Mouse (Mus musculus): ENCODE data around the gene Zcchc7.

The Zcchc7 gene

DNA sequence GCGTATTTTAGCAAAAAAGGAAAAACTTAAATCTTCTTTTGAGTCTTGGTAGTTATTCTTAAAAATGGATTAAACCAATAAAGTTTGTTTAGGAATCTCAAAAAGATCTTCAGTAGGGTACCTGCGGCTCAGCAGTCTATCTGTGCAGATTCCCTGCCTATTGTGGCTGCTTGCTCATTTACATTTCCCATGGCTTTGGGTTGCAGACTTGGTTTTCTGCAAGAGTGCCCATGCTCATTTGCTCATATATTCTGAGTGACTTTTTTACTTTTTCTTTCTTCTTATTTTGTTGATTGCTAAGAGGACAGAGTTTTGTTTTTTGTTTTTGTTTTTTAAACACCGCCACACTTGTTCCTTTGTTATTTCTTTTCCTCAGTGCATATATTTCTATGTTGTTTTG is 19.2 kb downstream of the Zcchc7 start:
- DNase-seq = no peak

DNA sequence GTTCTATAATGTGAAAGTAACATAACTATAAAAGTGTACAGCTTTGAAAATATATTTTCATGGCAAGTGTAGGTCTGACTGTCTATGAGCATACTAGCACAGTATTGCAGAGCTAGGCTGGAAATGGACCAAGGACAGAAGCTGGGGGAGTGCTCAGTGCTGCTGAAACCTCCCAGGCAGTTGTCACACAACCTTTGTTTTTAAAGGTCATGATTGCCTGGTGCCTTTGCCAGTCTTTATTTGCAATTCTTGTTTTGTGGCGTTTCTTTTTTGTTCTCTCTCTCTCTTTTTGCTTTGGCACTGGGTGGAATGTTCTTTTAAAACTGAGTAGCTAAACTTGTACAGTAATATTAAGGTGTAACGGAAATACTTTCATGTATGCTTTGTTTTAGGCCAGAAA is 21.0 kb downstream of the Zcchc7 start:
- DNase-seq = peak; percentile 18

DNA sequence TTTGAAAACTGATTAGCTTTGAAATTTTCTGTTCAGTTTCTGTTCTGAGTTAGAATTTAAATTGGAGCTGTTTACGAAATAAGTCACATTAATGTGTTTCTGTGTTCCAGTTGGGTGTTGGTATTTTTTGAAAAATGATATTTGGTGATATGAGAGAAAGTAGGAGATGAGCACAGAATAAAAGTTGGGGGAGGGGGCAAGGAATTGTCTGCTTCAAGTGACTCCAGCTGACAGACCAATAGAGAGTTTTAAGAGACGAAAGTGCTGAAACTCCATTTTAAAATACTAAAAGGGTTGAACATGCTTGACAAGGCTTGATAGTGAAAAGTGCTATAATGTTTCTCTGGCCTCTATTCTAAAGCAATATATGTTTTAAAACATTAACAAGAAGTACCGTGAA is 21.4 kb downstream of the Zcchc7 start:
- DNase-seq = no peak

DNA sequence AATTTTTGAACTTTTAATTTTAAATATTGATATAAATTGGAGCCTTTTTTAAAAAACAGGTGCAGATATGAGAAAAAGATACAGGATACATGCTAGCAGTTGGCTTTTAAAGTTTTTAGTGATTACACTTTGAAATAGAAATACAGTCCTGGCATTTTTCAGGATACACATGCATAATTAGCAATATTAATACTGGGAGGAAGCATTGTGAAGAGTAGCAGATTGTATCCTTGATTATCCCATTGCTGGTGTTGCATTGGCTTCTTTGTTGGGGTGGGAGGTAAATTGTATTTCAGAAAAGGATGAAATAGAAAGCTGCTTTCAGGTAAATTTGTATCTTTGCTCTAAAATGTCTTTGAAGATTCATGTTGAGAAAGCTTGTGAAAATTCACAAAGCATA is 22.0 kb downstream of the Zcchc7 start:
- DNase-seq = no peak

DNA sequence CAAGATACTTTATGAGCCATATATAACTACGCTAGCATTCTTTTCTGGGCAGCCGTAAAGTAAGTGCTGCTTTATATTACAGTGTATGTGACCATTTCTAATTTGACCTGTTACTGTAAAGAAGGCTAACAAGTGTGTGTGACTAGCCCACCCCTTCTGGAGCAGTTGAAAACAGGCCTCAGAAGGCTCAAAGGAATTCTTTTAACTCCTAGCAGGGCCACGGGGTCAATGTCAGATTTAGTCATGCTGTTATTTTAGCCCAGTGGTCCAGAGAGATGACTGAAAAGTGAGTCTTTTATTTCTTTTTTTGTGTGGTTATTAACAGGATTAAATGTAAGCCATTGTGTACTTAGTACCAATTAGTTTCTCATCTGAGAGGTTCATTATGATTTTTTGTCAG is 22.6 kb downstream of the Zcchc7 start:
- DNase-seq = no peak

DNA sequence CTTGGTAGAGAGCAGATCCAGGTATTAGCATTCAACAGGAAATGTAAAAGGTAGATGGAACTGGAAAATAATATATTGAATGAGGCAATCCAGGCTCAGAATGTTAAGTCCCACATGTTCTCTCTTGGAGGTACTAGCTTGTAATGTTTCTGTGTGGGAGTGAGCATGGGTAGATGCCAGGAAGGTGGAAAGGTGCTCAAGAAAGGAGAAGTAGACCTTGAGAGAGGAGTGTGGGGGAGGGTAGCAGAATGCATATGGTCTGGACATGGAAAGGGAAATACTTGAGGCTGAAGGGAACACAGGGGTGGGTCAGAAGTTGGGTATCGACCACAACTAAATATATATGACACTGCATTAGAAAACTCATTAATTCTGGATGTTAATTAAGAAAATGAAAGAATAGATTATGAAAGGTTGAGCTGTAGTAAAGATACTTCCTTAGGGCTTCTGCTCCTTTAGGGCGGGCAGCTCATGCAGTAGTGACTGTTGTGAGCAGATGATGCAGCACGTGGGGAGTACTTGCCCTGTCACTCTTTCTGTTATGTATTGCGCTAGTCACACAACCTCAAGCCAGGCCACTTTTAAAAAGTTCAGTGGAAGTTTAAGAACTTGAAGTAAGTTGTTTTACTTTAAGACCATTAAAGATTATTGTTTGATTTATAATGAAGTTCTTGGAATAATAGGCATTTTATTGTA is 24.9 kb downstream of the Zcchc7 start:
- DNase-seq = peak; percentile 12

DNA sequence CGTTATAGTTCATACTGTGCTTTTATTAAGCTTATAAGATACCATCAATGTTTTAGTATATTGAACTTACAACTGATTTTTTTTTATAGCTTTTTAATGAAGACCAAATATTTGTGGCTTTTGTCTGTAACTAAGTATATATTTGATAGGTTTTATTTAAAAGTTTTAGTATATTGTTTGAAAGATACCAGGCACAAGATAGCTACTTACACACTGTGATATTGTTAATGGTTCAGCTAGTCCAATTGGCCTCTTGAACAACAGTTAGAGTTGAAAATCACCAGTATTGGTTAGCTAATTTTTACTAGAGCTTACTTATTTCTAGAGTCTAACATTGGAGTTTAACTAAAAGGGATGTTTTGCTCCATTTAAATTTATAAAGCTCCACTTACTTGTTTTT is 25.8 kb downstream of the Zcchc7 start:
- no peak for DNase-seq

DNA sequence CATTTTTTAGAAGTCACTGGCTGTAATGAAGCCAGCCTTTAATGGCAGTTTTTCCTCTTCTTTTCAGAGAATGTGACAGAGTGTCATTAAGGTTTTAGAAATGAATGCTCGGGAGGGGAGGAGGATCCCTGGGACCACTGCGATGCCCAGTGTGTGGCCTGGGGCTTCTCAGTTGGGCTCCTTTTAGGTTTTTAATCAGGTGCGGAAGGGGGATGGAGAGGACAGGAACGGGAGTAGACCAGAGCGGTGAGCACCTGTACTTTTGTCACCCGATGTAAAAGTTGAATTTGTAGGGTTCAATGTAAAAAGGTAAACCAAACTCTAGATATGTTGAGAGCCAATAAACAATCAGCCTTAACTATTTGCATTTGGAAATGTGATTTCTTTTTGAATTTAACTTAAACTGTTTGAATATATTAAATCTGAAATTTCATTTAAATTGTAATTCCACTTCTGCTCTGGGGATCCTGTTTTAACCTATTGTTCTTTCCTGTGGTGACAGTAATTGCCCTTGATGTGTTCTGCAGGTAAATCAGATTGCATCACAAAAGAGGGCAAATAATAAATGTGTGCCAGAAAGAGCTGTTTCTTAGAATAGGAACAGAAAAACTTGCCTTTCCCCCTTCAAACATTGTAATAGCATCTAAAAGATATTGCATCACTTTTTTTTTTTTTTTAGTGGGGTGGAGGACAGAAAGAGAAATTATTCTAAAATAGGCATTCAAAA is 28.1 kb downstream of the Zcchc7 start:
- no peak for DNase-seq

DNA sequence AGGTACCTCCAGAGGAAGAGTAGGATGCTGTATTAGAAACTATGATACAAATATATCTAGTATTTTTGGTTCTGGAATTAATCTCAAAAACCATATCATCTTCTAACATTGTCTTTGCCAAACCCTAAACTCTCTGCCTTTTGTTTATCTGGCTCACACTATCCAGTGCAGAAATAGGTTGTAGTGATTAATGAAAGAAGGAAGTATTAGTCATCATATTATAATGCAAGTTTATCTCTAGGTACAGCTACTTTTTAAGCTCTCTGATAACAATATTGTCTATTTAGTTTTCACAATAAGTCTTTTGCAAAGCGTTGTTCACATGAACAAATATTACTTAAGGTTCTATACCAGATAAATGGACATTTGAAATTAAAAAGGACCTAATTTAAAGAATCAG is 57.2 kb downstream of the Zcchc7 start:
- DNase-seq = no peak

DNA sequence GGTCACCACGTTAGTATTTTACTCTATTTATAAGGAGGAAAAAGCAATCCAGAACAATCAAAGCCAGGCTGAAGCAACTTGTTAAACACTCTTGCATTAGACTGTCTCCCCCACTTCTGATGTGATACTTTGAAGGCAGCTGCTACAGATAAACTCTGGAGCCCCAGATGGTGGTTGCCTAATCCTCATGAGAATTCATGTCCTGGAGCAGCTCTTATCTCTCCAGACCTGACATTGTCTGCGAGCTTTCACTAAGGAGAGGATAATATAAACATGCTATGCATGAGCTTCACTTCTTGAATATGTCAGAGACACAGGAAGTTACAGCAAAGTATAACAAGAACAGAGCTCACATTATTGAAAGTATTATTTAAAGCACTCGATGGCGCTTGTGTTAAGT is 58.1 kb downstream of the Zcchc7 start:
- DNase-seq = no peak

DNA sequence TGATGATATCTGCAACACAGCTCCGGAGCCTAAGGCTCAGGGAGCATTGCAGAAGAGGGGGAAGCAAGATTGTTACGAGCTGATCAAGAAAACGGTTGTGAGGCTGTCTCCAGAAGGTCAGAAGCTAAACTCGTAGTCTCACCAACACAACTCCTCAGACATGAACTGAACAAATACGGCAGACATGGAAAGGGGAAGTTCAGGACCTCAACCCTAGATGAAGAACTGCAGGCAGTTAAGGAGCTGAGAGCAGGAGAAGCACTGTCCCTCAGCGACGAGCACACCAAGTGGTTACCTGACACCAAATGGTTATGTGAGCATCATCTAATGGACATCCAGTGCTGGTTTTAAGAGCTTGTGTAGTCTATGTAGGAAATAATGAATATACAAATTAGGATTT is 60.9 kb downstream of the Zcchc7 start:
- DNase-seq = no peak

DNA sequence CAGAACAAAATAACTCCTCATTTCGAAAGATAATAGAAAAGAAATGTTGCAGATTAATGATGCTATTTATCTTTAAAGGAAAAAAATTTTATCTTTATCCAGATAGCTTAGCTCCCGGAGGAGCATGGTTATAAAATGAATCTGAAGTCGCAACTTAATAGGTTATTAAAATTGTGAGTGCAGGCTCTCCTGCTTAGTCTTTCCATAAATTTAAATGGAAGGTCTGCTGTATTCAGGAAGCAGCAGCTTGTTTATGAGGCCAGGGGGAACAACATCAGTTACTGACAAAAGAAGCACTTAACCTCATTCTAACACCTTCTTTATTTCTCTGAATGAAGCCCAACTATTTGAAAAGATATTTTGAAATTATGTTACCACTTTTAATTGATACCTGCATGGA is 74.9 kb downstream of the Zcchc7 start:
- no peak for DNase-seq

DNA sequence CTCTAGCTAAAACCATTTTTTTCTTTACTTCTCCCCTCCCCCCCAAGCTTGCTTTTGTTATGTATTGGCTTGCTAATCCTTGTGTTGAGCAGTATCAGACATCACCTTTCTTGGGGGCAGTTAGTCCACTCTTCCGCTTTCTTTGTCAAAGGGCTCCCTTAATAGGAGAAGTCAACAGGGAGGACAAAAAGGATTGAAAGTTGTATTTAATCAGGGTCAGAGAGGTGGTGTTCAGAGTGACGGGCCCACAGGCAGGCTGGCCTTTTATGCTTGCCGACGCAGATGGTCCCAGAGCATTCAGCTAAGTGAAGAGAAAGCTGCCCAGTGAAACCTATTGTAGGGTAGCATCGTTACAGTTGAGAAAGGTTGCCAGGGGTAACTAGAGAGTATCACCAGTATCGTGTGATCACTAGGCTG is 96.2 kb downstream of the Zcchc7 start:
- DNase-seq = no peak

DNA sequence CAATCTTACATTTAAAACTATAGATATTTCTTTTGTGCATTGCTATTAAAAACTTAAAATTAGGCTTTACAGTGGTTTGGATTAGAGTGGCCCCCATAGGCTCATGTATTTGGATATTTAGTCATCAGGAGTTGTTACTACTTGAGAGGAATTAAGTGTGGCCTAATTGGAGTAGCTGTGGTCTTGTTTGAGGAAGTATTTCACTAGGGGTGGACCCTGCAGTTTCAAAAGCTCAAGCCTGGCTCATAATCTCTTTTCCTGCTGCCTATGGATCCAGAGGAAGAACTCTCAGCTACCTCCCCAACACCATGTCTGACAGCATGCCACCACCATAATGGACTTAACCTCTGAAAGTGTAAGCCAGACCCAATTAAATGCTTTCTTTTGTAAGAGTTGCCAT is 115.9 kb downstream of the Zcchc7 start:
- DNase-seq = no peak

DNA sequence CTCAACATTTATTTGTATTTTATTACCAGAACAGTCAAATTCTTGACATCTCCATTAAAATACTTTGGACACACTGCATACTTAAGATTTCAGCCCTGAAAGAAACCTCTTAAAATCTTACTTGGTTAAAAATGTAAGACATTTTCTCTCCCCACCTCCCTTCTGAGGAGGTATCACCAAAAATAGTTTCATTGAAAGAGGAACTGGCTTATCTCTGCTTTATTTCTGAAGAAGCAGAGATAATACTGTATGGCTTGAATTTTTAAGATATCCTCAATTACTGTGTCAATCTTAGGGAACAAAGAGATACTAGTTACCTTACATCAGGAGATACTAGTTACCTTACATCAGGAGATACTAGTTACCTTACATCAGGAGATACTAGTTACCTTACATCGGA is 116.4 kb downstream of the Zcchc7 start:
- no peak for DNase-seq

DNA sequence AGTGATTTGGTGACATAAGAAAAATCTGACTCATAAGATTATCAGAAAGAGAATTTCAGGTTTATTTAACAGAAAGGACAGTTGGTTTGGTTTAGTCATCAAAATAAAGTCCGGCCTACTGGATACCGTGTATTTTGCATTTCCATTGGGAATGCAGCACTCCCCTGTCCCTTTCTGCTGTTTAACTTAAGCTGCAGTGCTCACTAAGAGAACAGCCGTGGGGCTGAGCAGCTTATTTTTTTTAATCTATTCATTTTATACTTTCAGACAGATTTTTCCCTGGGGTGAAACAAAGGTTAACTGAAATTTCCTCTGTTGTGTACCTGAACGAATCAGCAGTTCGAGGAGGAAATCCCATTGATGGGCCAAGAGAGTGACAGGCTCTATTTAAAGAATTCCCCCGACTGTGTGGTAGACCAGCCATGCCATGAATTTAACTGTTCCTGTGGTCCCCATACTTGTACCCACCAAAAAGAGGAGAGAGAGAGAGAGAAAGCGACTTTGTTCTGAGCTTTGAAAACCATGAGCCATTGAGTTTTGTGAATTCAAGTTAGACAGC is 124.5 kb downstream of the Zcchc7 start:
- DNase-seq = no peak

DNA sequence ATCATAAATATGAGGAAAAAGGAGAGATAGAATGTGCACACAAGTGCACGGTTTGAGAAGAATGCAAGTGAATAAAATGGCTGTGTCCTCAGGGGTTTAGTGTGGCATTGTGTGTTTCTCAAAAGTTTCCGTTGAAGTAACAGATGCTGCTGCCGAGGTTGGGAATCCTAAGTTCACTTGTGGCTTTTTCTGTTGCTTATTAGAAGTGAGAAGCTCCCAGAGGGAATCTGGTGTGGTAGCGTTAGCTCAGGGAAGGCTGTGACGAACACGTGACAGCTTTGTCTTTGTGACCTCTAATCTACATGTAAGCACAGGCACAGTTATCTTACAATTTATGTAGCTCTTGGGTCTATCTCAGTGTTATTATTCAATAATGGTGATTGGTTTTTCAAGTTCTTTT is 130.5 kb downstream of the Zcchc7 start:
- no peak for DNase-seq

DNA sequence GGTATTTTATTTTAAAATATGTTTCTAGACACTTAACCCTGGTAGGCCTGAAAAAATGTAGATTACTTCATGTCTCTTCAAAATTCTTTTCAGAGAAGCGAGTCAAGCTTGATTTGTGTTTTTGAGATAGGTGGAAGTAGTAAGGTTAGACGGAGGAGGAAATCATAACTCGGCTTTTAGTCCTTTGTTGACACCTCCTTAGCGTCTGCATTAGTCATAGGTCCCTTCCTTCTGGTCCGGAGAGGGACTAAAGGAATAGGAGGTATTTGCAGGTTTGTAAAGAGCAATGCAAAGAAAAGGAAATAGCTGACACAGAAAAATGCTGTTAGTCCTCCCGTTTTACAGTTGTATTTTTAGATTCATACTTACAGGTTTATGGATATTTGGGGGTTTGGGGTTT is 135.7 kb downstream of the Zcchc7 start:
- DNase-seq = no peak

DNA sequence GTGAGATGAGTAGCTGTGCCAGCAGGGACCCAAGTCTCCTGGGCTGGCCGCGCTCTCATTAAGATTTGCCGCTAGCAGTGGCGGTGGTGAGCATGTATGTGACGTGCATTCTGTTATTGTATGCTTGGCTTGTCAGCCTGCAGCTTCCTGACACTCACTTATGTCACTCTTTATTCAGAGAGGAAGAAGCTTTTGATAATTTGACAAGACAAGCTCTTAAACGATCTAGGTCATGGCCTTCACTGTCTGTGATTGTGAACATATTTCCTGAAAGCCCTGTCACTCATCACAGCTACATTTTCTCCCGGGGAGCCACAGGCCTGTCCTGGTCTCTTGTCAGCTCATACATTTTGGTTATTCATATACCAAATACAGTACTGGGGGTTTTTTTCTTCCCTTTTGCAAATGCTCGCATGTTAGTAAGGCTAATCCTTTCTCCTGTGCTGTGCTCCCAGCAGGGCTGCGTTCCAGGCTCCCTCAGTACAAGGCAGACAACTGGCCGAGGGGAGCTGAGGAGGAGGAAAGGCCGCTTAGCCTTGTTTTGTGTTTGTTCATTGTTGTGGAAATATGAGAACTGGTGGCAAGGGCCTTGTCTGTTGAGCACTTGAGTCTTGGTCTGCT is 150.1 kb downstream of the Zcchc7 start:
- DNase-seq = peak; percentile 7

DNA sequence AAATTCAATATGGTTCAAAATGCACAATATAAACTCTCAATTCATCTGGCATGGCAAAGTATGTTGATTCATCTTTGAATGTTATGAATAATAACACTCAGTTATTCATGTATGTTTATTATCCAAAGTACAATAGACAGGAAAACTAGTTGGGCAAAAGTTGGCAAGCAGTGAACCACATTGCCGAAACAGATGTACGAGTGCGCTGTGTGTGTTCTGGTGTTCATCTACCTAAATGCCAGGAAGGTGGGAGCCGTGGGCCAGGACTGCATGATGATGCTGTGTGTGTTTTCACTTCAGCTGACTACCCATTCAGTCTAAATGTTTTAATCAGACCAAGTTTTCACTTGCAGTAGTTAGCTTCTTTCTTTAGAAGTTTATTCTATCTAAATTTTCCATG is 150.7 kb downstream of the Zcchc7 start:
- no peak for DNase-seq

DNA sequence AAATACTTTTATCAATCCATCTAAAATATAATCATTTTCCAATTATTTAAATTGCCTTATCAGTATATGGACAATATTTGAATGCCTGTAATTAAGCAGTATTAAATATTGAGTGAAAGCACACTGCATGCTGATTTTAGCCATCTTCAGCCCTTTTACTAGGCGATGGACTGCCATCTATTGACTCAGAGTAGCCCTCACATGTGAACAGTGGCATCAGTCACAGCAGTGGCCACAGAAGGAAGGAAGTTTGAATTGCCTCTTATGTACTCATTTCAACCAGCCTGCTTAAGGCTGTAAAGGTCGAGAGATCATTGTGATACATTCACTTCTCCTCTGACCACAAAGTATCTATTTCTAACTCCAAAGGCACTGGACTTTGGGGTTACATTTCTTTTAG is 154.4 kb downstream of the Zcchc7 start:
- no peak for DNase-seq

DNA sequence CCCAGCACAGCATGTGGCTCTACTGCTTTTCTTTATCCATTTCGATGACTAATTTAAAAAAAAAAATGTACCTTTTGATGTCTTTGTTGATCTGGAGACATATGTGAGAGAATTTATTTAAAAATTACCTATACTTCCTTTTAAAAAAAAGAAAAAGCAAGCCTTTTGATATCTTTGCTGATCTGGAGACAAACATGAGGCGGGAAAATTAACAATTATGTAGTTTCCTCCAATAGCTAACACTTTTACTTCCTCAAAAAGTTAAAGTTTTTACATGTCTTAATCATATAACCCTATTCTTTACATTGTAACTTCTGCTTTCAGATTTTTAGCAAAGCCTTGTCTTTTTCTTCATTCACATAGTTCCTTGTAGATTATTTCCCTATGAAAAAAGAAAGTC is 155.2 kb downstream of the Zcchc7 start:
- DNase-seq = no peak

DNA sequence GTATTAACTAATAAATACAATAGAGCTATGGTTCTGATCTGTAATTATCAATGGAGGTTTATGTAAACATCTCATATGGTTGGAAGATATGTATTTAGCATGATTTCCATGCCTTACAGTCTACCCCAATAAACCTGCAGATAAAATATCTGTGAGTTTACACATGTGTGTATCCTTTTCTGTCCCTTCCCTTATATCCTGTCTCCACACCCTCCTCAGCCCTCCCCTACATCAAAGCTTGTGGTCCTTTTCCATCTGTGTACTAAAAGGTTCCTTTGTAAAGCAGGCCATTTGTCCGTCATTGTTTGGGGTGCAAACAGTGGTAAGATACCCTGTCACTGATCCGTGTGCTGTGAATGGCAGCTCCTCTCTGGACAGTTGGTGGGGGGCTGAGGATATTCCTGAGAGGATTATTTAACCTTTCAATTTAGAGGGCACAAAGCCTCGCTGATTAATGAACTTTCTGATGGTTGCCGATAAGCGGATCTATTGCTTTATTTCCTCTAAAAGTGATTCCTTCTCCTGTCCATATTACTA is 161.7 kb downstream of the Zcchc7 start:
- DNase-seq = no peak

DNA sequence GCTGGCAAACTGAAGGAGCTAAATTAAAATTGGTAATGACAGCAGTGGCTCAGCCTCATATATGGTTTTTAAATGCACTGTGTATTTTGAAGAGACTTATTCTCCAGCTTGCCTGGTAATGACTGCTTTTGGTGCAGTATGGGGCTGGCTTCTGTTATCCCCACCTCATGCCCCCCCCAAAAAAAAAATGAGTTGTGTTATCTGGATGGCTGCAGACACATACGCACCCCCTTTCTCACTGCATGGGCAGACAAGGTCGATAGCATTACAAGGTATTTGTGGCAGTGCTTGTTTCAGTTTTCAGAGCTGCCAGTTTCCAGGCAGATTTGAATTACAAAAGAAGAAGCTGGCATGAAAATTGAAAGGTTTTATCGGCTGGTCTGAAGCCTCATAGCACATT is 162.2 kb downstream of the Zcchc7 start:
- no peak for DNase-seq
